Mouse (Mus musculus): ENCODE measurements at regions not wholly inside any gene's neighbourhood (a gene's known extent, or its start where the extent isn't known, plus 50 kb on each side); places are given as distances from the start of the nearest gene placed in this dataset.
A peak's percentile ranks its signal among the peaks of the same experiment; 100 is the strongest.

- DNase-seq (ENCODE audit: low spot score), result no peak
- no peaks in the 10 kb centered on the region for H3K27me3 ChIP-seq (ENCODE audit: low read depth, poor library complexity, severe bottlenecking)
- no peaks in the 10 kb centered on the region for H3K4me1 ChIP-seq
- no peaks in the 10 kb centered on the region for H3K36me3 ChIP-seq
- 91% methylated on average over 1 of the region's 1 CpGs for WGBS
- no peak overlapping the region for H3K4me3 ChIP-seq
- no peak overlapping the region for H3K27ac ChIP-seq (replicated peaks)
- no peaks in the 10 kb centered on the region for H3K9me3 ChIP-seq (replicated peaks)
Measured at GRCm38 (mm10) chr17:60372206-60372605, 1359.0 kb upstream of the Nudt12 start.

- WGBS, result 90% methylated on average over 1 of the region's 1 CpGs
- no peaks in the 10 kb centered on the region for H3K4me1 ChIP-seq
- no peaks in the 10 kb centered on the region for H3K9me3 ChIP-seq (replicated peaks)
- no peak for DNase-seq (ENCODE audit: low spot score)
- no peaks in the 10 kb centered on the region for H3K27me3 ChIP-seq (ENCODE audit: low read depth, poor library complexity, severe bottlenecking)
- no peaks in the 10 kb centered on the region for H3K36me3 ChIP-seq
- H3K4me3 ChIP-seq, result no peak overlapping the region
- no peak overlapping the region for H3K27ac ChIP-seq (replicated peaks)
Measured at GRCm38 (mm10) chr17:60355411-60355810, 1342.2 kb upstream of the Nudt12 start.

- DNase-seq (ENCODE audit: low spot score), result no peak
- no peaks in the 10 kb centered on the region for H3K9me3 ChIP-seq (replicated peaks)
- H3K4me3 ChIP-seq, result no peak overlapping the region
- no peak overlapping the region for H3K27ac ChIP-seq (replicated peaks)
- H3K4me1 ChIP-seq, result no peaks in the 10 kb centered on the region
- H3K27me3 ChIP-seq (ENCODE audit: low read depth, poor library complexity, severe bottlenecking), result no peaks in the 10 kb centered on the region
- no peaks in the 10 kb centered on the region for H3K36me3 ChIP-seq
Measured at GRCm38 (mm10) chr17:60344656-60345055, 1331.5 kb upstream of the Nudt12 start.

GRCm38 (mm10) chr17:60337680-60338079, 1324.5 kb upstream of the Nudt12 start:
- Histone ChIP-seq H3K4me1 (peaks cover 7% of the 10 kb centered on the region; the same call in 1 of the 2 replicates), H3K4me3 (no peak overlapping the region), H3K9me3 (replicated peaks) (no peaks in the 10 kb centered on the region), H3K27ac (replicated peaks) (peak overlapping the region; percentile 23; the same call in 1 of the 2 replicates), H3K36me3 (no peaks in the 10 kb centered on the region), H3K27me3 (ENCODE audit: low read depth, poor library complexity, severe bottlenecking) (no peaks in the 10 kb centered on the region)
- 65% methylated on average over 5 of the region's 5 CpGs for WGBS
- peak; percentile 11 for DNase-seq (ENCODE audit: low spot score)

GRCm38 (mm10) chr17:60321046-60321445, 1307.9 kb upstream of the Nudt12 start:
- Histone ChIP-seq H3K27me3 (ENCODE audit: low read depth, poor library complexity, severe bottlenecking) (no peaks in the 10 kb centered on the region), H3K4me1 (no peaks in the 10 kb centered on the region)
- WGBS, result 86% methylated on average over 4 of the region's 4 CpGs

More at GRCm38 (mm10) chr17:60321046-60321445, 1307.9 kb upstream of the Nudt12 start:
- Histone ChIP-seq H3K9me3 (replicated peaks) (no peaks in the 10 kb centered on the region), H3K4me3 (no peak overlapping the region), H3K36me3 (no peaks in the 10 kb centered on the region), H3K27ac (replicated peaks) (no peak overlapping the region)
- no peak for DNase-seq (ENCODE audit: low spot score)

All from midbrain, embryonic 10.5 days (tissue).